Mouse (Mus musculus): ENCODE results near the gene Plppr5. TPM values are rescaled to one million over a fixed set of nuclear protein-coding genes. Genes with fewer than 3 reads are reported as not detected.

Plppr5 gene
- not detected for total RNA-seq (2023)

DNA sequence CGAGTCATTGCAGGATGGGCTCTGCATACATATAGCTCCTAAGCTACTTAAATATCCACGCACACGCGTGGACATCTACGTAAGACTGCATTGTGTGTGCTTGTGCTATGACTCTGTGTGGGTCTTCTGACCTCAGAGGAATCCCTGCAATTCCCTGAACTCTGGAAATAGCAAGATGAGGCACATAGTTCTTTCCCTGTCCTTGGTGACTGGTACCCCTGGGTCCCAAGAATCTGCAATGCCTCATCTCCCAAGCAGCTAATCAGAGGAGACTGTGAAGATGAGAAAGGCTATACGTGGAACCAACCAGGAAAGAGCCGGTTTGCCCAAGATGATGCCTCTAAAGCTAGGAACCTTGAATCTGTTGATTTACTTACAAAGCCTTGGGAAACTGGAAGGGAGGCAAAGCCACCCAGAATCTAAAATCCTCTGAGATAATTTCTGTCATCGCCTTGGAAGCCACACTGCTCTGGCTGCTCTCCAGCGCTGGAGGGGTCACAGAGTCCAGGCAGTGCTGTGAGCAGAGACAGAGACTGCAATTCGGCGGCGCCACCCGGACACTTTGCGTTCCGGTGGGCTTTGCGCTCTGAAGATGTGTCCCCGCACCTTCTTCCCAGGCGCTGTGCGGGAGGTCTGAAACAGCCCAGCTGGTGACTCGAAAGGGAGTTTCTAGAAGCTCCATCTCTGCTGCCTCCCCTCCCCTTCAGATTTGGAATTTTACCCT, at the start of gene Plppr5:
TSS of gene Plppr5 (plus strand) at position 308 of the 724 bp plus-strand sequence.

Other genes with a start within 250 kb of the Plppr5 start
- under 1 TPM in 1 of 2 experiments, not detected in 1; 0.13 TPM for gene Plppr4, start 214.0 kb upstream of the Plppr5 start, total RNA-seq (2023)

All from neutrophil, adult 83 days (primary cell).